Mouse (Mus musculus): ENCODE results near the gene Capn15.

GRCm38 (mm10) chr17:25948051-25948450 lies 37.5 kb downstream of the Capn15 start:
- no peak for TF ChIP-seq CTCF (IDR thresholded peaks at IDR 0.05; ENCODE audit: low read depth)
- no peak for TF ChIP-seq EP300 (IDR thresholded peaks at IDR 0.05; ENCODE audit: low read depth)

Measured in liver, postnatal 0 days (tissue).